Mouse (Mus musculus): ENCODE measurements around the gene Cfap157. TPM values are rescaled to one million over a fixed set of nuclear protein-coding genes. Genes with fewer than 3 reads are reported as not detected.
A peak's percentile ranks its signal among the peaks of the same experiment; 100 is the strongest.

Gene Cfap157
- total RNA-seq (2021), result under 1 TPM; 0.34 to 0.58 TPM

- DNase-seq, result no peak
- intact Hi-C loops (cut with DNase I), result no loop called here
These were observed at the start of gene Cfap157 for GRCm38 (mm10) chr2:32784048-32784681. Gene Cfap157 (minus strand): TSS chr2:32784428.

- intact Hi-C loops (cut with DNase I), result no loop called here
- DNase-seq, result no peak
These were observed 44.9 kb upstream of the Cfap157 start for GRCm38 (mm10) chr2:32828979-32829676.

GRCm38 (mm10) chr2:32825796-32826195 is 41.6 kb upstream of the Cfap157 start:
- intact Hi-C loops (cut with DNase I), result no loop called here
- DNase-seq, result no peak

GRCm38 (mm10) chr2:32824778-32825177 is 40.5 kb upstream of the Cfap157 start:
- DNase-seq, result no peak
- intact Hi-C loops (cut with DNase I), result no loop called here

DNA sequence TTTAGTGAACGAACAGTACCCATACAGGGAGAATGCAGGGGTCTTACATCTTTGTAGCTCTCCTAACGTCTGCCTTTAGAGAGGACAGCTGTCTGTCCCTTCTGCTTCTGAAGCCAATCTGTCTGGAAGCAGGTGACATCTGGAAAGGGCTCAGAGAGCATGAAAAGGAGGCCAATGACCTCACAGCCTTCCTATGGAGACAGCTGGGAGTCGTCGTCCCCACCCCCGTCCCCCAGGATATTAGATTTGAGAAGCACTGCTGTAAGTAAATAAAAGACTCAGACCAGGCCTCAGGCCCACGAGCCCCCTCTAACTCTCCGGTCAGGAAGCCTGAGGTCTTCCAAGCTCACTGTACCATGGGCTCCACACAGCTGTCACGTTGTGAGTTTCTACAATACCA is 40.0 kb upstream of the Cfap157 start:
- intact Hi-C loops (cut with DNase I), result no loop called here
- DNase-seq, result no peak

- intact Hi-C loops (cut with DNase I), result no loop called here
- DNase-seq, result no peak
These were observed 39.4 kb upstream of the Cfap157 start for GRCm38 (mm10) chr2:32823579-32824154.

DNA sequence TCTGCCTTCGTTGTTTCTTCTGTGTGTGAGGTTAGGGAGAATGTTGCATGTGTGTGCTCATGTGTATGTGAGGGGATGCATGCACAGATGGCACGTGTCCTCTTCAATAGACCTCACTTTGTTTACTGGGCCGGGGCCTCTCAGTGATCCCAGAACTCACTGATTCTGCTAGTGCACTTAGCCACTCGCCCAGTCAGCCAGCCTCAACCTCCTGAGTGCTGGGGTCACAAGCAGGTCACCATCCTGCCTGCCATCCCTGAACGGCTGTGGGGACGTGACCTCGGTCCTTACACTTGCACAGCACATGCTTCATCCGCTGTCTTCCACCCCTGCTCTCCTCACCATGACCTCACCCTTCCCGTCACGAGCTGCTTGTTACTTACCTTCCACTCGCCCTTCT is 38.9 kb upstream of the Cfap157 start:
- intact Hi-C loops (cut with DNase I), result no loop called here
- DNase-seq, result peak; percentile 70

DNA sequence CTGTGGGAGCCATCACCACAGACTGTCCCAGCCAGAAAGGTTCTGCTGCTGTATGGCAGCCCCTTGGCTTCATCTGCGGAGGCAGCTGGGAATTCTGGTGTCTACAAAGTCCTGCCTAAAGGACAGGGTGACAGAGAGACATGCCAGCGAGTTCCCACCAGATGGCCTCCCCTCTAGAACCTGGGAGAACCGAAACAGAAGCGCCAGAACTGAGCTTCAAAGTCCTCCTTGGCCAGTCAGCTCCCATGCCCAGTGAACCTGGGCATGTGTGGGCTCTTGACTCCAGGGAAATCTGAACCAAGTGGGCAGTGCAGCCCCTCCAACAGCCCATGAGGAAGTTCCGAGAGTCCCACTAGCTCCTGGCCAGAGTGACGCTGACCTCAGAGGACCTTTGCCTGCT is 38.4 kb upstream of the Cfap157 start:
- DNase-seq, result peak; percentile 41
- intact Hi-C loops (cut with DNase I), result no loop called here

DNA sequence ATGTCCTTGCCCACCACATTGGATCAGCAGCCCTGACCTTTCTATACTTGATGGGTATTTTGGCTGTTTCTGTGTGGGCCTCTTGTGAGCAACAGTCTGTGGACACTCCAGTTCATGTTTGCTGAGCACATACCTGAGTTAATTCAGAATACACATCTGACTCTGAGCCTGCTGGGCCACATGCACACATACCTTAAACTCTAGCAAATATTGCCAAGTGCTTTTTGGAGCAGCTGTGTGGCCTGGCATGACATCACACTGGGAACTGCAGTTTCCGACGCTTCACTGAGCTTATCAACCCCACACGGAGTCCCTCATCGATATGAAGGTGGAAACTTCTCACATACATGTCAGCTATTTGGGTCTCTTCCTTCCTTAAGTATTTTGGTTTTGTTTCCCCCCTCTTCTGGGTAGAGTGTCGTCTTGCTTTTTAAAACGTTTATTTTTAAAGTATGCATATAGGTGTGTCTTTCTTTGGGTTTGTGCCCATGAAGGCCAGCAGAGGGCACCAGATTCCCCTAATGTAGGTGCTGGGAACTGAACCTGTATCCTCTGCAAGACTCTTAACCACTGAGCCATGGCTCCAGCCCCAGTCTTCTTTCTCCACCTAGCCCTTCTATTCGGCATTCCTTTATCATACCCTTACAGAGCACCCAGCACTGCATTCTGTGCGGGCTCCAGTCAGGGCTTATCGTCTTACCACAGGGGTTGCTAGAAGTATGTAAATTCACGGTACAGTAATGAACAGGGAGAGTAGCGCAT is 37.0 kb upstream of the Cfap157 start:
- intact Hi-C loops (cut with DNase I), result no loop called here
- DNase-seq, result peak; percentile 36

GRCm38 (mm10) chr2:32818208-32818607 is 34.0 kb upstream of the Cfap157 start:
- DNase-seq, result no peak
- intact Hi-C loops (cut with DNase I), result no loop called here

- no peak for DNase-seq
- intact Hi-C loops (cut with DNase I), result no loop called here
These were observed 33.4 kb upstream of the Cfap157 start for GRCm38 (mm10) chr2:32817589-32817988.

GRCm38 (mm10) chr2:32816946-32817581 is 32.8 kb upstream of the Cfap157 start:
- DNase-seq, result peak; percentile 69

DNA sequence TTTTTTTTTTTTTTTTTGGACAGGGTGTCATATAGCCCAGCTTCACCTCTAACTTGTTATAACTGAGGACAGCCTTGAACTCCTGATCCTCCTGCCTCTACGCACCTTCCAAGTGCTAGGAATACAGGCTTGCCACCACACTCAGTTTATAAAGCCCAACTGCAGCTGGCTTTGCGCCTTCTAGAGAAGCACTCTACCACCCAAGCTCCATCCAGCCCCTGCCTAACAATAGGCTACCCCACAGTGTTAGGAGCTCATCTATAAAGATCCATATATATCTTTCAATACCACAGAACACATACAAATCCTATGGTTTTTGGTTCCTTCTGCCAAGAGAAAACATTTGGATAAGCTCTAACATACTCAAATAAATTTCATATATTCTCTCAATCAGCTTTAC is 32.3 kb upstream of the Cfap157 start:
- peak; percentile 58 for DNase-seq
- intact Hi-C loops (cut with DNase I), result no loop called here

More at GRCm38 (mm10) chr2:32816946-32817581, 32.8 kb upstream of the Cfap157 start:
- intact Hi-C loops (cut with DNase I), result no loop called here

DNA sequence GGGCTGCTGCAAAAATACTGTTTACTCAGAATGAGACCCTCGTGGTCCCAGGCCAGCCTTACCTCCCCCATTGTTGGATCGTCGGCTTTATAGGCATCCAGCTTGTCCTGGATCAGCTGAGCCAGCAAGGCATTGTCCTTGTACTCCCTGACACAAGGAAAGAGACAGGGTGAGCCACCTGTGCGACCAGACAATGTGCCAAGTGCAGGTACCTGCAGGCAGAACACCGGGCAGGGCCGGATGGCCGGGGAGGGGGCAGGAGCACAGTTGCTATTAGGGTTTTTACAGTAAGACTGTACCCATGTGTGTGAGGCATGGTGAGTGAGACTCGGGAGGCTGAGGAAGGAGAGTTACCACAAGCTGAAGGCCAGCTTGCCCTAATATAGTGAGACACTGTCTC is 27.7 kb upstream of the Cfap157 start:
- DNase-seq, result no peak
- intact Hi-C loops (cut with DNase I), result no loop called here

GRCm38 (mm10) chr2:32808816-32809566 is 24.8 kb upstream of the Cfap157 start:
- DNase-seq, result no peak
- intact Hi-C loops (cut with DNase I), result no loop called here

DNA sequence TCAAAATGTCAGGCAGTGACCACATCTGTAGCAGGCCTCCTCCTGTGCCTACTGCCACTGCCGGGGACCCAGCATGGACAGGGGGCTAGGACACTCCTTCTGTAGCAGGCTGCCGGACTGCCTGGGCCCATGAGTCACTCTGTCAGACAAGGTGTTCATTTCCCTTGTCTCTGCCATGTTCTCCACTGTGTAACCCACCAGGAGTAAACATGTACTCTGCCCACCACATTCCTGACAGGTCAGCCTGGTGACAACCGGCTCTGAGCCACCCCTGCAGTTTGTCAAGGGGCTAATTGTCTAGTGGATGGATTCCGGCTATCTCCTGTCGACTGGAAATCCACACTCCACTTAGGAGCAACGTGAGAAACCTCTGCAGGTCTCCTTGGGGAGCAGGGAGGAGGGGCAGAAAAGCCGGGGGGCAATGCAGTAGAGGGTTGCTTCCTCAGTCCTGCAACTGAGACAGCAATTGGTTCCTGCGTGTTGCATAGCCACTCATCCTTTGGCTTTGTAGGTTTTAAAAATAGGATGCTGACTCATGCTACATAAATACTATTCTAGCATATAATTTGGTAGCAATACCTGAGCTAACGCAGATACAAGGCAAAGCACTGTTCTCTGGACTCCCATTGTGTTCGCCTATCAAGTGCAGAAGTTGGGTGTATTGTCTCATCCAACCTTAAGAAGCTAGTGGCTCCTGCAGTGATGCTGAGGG is 14.2 kb upstream of the Cfap157 start:
- intact Hi-C loops (cut with DNase I), result no loop called here
- DNase-seq, result no peak

- no peak for DNase-seq
- intact Hi-C loops (cut with DNase I), result no loop called here
These were observed 11.7 kb upstream of the Cfap157 start for GRCm38 (mm10) chr2:32795748-32796418.

DNA sequence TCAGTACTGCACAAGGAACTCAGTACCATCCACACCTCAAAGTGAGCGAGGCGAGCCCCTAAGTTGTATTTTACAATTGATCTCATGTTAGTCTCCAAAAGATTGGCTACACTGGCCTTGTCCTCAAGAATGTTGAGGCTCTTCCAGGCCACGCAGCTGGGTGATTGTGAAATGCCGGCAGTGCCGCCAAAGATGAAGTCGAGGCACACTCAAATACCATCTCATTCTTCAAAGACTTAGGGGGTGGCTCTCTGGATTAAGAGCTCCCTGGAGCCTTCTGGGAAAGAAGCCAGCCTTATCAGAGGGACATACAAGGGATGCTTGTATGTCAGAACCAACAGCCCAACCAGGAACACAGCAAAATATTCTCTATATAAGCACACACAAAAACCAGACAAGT is 7.1 kb upstream of the Cfap157 start:
- DNase-seq, result no peak
- intact Hi-C loops (cut with DNase I), result no loop called here

DNA sequence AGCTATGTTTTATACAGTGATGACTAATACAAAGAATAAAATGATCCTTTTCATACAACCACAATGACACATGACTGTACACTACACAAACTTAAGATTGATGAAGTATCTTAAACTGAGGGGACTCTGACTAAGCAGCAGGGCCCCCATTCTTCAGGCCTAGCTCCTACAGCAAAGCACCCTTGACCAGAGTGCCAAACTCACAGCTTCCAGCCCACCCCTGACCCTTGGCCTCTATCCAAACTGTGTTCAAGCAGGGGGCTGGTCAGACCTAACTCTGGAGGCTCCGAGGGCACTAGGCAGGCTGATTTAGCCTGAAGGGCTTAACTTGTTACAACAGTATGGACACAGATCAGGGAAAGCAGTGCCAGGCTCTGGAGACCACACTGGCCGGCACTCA is 4.4 kb upstream of the Cfap157 start:
- intact Hi-C loops (cut with DNase I), result loop anchor here (5.0 kb wide), 1 partner anchor 64 kb away; no protein-coding TSS in a partner anchor
- DNase-seq, result no peak

All from left cerebral cortex, postnatal 4 days (tissue).